Mouse (Mus musculus) E14TG2a.4 (cell line): ENCODE data around the gene Ralgapa2.
"Not testable (repeated sequence)": the region's sequence is repeated elsewhere in the genome, so short reads cannot be mapped to it uniquely, and the experiment has no call there.

Experiments used
- CTCF ChIP-seq: conservative IDR thresholded peaks from 2 replicates; pipeline ENCODE4 v1.5.1; 2014; ENCODE audit warnings: low read length
- NANOG ChIP-seq: IDR thresholded peaks from 2 replicates; pipeline ENCODE4 v1.6.1; 2014; ENCODE audit warnings: borderline replicate concordance, low read length, mixed read lengths
- POU5F1 ChIP-seq: IDR thresholded peaks from 2 replicates; pipeline ENCODE4 v1.6.1; 2014; ENCODE audit warnings: low read length, borderline replicate concordance

- TF ChIP-seq CTCF, POU5F1, NANOG: not testable (repeated sequence)
Measured at GRCm38 (mm10) chr2:146466811-146467210, 45.3 kb downstream of the Ralgapa2 start.
